Mouse (Mus musculus): ENCODE results near the gene Ccdc3. TPM values are rescaled to one million over a fixed set of nuclear protein-coding genes. Genes with fewer than 3 reads are reported as not detected.

Ccdc3 gene
- 12.4 and 13.3 TPM in 2 replicates for polyA plus RNA-seq (2012; rRNA removed)

DNA sequence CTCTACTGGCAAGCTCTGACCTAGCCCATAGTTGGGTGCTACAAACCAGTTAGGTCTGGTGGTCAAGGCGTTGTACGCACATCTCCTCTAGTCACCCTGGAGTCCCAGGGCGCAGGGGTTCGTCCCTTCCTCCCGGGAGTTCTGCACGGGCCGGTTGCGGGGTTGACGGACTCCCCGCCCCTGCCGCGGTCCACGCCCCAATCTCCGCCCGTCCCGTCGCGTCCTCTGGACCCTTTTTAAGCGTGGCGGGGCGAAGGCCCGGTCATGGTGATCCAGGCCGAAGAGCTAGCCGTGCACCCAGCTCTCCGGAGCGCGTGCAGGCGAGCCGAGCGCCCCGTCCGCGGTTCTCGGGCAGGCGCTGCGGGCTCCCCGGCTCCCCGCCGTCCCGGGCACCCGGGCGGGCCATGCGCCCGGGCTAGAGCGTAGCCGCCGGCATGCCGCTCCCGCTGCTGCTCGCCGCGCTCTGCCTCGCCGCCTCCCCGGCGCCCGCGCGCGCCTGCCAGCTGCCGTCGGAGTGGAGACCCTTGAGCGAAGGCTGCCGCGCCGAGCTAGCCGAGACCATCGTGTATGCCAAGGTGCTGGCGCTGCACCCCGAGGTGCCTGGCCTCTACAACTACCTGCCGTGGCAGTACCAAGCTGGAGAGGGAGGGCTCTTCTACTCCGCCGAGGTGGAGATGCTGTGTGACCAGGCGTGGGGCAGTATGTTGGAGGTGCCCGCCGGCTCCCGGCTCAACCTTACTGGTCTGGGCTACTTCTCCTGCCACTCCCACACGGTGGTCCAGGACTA lies at the start of gene Ccdc3:
TSS of gene Ccdc3 (plus strand) at position 277 of the 787 bp plus-strand sequence.
- DNase-seq (ENCODE audit: extremely low spot score in 1 of 2, low spot score in 1 of 2), result no peak

GRCm38 (mm10) chr2:5090385-5090784 lies 47.2 kb upstream of the Ccdc3 start:
- DNase-seq (ENCODE audit: extremely low spot score in 1 of 2, low spot score in 1 of 2), result peak in 1 of 2 experiments; percentile 73

- DNase-seq (ENCODE audit: extremely low spot score in 1 of 2, low spot score in 1 of 2), result peak in 1 of 2 experiments; percentile 44
Observed at GRCm38 (mm10) chr2:5094876-5095275, 42.7 kb upstream of the Ccdc3 start.

GRCm38 (mm10) chr2:5095316-5095715 lies 42.3 kb upstream of the Ccdc3 start:
- peak in 1 of 2 experiments; percentile 41 for DNase-seq (ENCODE audit: extremely low spot score in 1 of 2, low spot score in 1 of 2)

DNA sequence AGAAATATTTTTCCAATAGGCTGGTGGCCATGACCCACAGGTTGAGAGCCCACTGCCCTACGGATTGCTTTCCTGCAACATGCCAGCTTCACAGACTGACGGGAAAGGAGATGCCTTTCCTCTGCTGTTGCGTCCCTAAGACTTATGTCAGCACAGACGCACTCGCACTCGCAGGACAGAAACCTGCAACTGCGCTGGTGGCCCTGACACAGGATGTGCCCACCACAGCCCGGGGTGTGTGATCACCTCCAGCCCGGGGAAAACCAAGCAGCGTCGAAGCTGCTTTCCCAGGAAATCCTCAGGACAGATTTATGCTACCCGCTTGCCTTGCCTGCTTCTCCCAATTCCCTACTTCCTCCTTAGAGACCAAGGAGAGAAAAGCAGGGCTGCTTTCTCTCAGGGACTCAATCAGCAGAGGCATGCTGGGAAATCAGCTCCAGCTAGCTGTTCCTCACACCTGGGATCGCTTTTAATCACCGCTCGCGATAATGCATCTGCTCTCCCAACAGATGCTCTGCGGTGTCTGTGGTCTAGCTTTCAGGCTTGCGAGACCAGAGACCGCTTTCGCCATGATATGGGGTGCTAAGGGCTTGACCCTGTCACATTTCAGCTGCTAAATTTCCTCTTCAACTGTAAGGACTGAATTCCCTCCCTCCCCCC lies 39.7 kb upstream of the Ccdc3 start:
- DNase-seq (ENCODE audit: extremely low spot score in 1 of 2, low spot score in 1 of 2), result no peak

GRCm38 (mm10) chr2:5099176-5099575 lies 38.4 kb upstream of the Ccdc3 start:
- DNase-seq (ENCODE audit: extremely low spot score in 1 of 2, low spot score in 1 of 2), result no peak

GRCm38 (mm10) chr2:5101743-5102245 lies 35.8 kb upstream of the Ccdc3 start:
- peak in 1 of 2 experiments; percentile 50 for DNase-seq (ENCODE audit: extremely low spot score in 1 of 2, low spot score in 1 of 2)

DNA sequence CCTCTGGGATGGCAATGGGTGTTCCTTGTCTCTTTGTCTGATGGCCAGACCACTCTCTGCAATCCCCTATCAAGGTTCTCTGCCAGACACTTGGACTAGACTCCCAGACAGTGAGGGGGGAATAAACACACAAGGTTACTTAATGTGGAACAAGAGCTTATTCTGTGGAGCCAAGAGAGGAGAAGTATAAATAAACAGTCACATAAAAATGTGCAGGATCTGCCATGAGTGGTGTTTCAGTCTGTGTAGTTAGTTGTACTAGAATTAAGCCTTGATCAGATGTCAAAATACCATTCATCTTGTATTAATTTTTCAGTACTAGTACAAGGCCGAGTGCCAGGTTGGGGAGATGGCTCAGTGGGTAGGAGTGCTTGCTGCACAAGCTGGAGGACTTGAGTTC lies 34.7 kb upstream of the Ccdc3 start:
- no peak for DNase-seq (ENCODE audit: extremely low spot score in 1 of 2, low spot score in 1 of 2)

DNA sequence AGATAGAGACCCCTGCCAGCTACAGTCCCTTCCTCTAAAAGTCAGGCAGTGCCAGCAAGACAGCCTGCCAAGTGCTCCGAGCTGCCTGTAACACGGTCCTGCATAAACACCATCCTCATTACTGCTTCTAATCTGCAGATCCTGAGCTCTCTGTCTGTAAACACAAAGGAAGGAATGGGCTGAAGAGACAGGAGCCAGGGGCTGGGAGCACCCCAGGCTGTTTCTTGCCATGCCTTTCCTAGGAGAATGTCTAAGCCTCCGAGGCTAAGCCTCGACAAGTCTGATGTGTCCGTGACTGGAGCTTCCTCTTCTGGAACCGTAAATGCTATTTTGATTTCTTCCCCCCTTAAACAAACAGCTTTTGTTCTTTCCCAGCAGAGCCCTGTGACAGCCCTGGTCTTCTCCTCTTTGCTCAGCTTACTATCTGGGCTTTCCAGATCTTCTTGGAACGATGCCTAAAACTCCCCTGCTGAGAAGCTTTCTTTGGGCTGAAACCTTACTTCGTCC lies 24.7 kb upstream of the Ccdc3 start:
- DNase-seq (ENCODE audit: extremely low spot score in 1 of 2, low spot score in 1 of 2), result no peak

GRCm38 (mm10) chr2:5114386-5114785 lies 23.2 kb upstream of the Ccdc3 start:
- no peak for DNase-seq (ENCODE audit: extremely low spot score in 1 of 2, low spot score in 1 of 2)

GRCm38 (mm10) chr2:5116856-5117532 lies 20.6 kb upstream of the Ccdc3 start:
- no peak for DNase-seq (ENCODE audit: extremely low spot score in 1 of 2, low spot score in 1 of 2)

DNA sequence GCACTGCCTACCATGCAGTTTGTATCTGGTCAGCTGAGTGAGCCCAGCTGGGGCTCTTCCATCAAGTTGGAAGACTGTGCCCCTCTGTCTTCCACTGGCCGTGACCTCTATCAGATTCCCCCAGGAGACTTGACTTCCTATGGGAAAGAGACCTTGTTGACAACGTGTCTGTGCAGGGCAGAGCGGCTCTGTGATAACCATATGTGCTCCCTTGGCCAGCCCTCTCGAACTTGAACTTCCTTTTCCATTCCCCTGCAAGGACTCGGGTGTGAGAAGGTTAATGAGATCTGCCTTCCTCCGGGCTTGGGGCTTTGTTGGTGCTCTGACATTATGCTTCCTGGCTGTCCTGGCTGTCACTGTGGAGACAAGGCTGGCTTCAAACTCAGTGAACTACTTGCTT lies 12.1 kb upstream of the Ccdc3 start:
- DNase-seq (ENCODE audit: extremely low spot score in 1 of 2, low spot score in 1 of 2), result no peak

DNA sequence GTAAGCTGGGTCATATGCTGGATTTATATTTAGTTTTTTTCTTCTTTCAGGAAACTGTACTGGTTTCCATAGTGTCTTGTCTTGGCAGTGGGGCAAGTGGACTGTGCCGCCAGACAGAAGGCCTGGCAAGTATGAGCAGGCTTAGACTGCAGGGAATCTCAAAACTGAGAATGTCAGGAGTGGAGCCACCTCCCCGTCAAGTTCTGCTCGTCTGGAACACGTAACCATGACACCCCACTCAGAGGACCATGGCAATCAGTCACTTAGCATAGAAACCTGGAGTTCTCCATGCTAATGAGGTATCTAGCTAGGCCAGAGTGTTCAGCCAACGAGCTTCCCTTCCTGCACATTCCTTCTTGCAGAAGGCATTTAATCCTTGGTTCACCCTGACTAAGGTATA lies 10.2 kb upstream of the Ccdc3 start:
- no peak for DNase-seq (ENCODE audit: extremely low spot score in 1 of 2, low spot score in 1 of 2)

DNA sequence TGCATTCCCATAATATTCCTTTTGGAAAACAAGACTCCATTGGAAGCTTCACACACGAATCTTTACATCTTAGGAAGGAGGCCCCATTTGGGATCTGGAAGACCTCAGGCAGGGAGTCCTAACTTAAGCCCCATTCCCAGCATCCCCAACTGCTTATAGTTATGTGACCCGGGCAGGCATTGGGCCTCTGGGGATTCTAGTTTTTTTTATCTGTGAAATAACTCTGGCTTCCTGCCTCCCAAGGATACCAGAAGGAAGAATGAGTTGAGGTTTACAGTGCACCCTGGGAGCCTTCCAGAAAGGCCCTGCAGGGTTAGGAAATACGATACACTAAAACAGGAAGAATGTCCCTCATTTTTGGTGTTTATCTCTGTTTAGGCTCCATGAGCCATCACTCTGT lies 8.5 kb upstream of the Ccdc3 start:
- no peak for DNase-seq (ENCODE audit: extremely low spot score in 1 of 2, low spot score in 1 of 2)

GRCm38 (mm10) chr2:5132046-5132445 lies 5.5 kb upstream of the Ccdc3 start:
- no peak for DNase-seq (ENCODE audit: extremely low spot score in 1 of 2, low spot score in 1 of 2)

DNA sequence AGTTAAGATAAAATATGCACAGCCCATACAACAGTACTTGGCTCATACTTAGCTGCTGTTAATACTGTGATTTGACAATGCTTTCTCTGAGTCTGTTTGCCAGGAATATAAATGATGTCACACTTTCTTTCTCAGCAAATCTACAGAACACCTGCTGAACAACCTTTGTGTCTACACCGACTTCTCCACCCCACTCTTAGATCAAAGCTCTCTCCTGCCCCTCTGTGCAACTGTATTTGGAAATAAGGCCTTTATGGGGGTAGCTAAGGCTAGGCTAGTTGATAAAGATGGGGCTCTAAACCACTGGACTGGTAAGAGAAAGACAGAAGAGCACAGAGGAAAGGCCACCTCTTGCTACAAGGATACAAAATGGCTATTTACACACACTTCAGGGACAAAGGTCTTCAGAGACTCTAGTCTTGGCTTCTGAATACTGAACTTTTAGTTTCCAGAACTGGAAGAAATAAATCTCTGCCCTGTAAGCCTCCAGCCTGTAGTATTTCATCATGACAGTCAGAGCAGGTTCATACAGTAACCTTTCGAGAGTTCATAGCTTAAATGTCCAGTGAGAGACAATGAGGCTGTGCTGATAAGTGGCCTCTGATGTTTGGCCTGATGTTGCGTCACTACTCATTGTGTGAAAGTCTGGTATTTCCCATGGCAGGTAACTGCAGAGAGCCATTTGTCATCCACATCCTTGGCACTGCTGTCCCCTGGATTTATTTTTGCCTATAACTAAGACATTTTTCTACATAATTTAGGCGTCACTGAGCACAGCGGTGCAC lies 2.4 kb upstream of the Ccdc3 start:
- no peak for DNase-seq (ENCODE audit: extremely low spot score in 1 of 2, low spot score in 1 of 2)

GRCm38 (mm10) chr2:5139961-5140360 lies 2.4 kb downstream of the Ccdc3 start:
- DNase-seq (ENCODE audit: extremely low spot score in 1 of 2, low spot score in 1 of 2), result no peak

GRCm38 (mm10) chr2:5144446-5144845 lies 6.9 kb downstream of the Ccdc3 start:
- no peak for DNase-seq (ENCODE audit: extremely low spot score in 1 of 2, low spot score in 1 of 2)

DNA sequence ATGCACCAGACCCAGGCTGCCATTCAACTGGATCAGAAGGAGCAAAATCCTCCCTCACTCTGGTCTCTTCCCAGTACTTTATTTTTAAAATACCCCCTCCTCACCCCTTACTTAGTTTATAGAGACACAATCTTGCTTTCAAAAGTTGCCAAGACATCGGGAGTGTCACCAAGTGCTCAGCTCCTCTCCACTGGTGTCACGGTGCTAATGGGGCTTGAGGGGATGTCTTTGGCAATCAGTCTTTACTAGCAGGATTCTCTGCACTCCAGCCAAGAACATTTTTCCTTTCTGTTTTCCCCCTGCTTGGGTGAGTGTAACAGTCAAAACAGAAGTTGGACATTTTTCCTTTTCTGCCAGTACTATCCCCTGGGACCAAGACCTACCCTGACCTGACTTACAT lies 10.3 kb downstream of the Ccdc3 start:
- DNase-seq (ENCODE audit: extremely low spot score in 1 of 2, low spot score in 1 of 2), result no peak

DNA sequence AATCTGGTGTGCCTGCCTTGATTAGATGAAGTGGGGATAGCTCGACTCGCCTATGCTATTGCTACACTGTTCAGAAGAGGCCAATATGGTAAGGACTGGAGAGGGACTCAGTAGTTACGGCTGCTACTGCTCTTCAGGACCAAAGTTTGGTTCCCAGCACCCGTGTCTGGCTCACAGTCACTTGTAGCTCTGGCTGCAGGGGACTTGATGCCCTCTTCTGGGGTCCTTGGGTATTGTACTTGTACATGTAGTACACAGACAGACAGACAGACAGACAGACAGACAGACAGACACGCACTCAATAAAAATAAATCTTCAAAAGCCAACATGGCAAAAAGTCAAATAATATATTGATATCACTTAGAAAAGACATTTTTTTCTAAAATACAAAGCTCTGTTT lies 17.1 kb downstream of the Ccdc3 start:
- DNase-seq (ENCODE audit: extremely low spot score in 1 of 2, low spot score in 1 of 2), result no peak
